Mouse (Mus musculus) neural tube, embryonic 13.5 days (tissue): Measurements from ENCODE around the gene Tnni3k. TPM values are rescaled to one million over a fixed set of nuclear protein-coding genes. Genes with fewer than 3 reads are reported as not detected.
A peak's percentile ranks its signal among the peaks of the same experiment; 100 is the strongest.

Experiments used
- ATAC-seq: fragments of 200-750 bp; cut with Nextera tagmentation; 2 replicates; pipeline ENCODE4 v1.8.0; 2017; ENCODE audit warnings: low read depth, mild to moderate bottlenecking, moderate TSS enrichment, moderate library complexity
- H3K27ac ChIP-seq: fragments of 300-500 bp; sonication (generic); replicated peaks from 2 replicates; pipeline ENCODE4 v1.5.1; 2015; ENCODE audit warnings: moderate library complexity, mild to moderate bottlenecking, inconsistent platforms
- H3K27me3 ChIP-seq: fragments of 300-500 bp; sonication (generic); 2 replicates; pipeline ENCODE4 v1.6.1; 2015; ENCODE audit warnings: mild to moderate bottlenecking, inconsistent platforms
- H3K36me3 ChIP-seq: fragments of 300-500 bp; sonication (generic); 2 replicates; pipeline ENCODE4 v1.6.1; 2015; ENCODE audit warnings: mild to moderate bottlenecking, inconsistent platforms
- H3K4me1 ChIP-seq: fragments of 300-500 bp; sonication (generic); replicated peaks from 2 replicates; pipeline ENCODE4 v1.6.1; 2015; ENCODE audit warnings: inconsistent platforms
- H3K4me2 ChIP-seq: fragments of 300-500 bp; sonication (generic); 2 replicates; pipeline ENCODE4 v1.6.1; 2015; ENCODE audit warnings: inconsistent platforms, mild to moderate bottlenecking, moderate library complexity
- H3K4me3 ChIP-seq: fragments of 300-500 bp; sonication (generic); 2 replicates; pipeline ENCODE4 v1.5.1; 2015; ENCODE audit warnings: mild to moderate bottlenecking, inconsistent platforms
- H3K9ac ChIP-seq: fragments of 300-500 bp; sonication (generic); 2 replicates; pipeline ENCODE4 v1.6.1; 2015; ENCODE audit warnings: moderate library complexity, mild to moderate bottlenecking, inconsistent platforms
- H3K9me3 ChIP-seq: fragments of 300-500 bp; sonication (generic); 2 replicates; pipeline ENCODE4 v1.6.1; 2016; ENCODE audit warnings: inconsistent platforms
- WGBS: fragments of 180-500 bp; shearing (Covaris S2); methylation state at CpG from one replicate; pipeline ENCODE4 v1.1.7; 2015; 5-methylcytosine and 5-hydroxymethylcytosine counted together
- polyA plus RNA-seq: library from polyadenylated mRNA; unstranded; fragments of >200 nt; fragmentation: Nextera tagmentation; extraction: Ambion mirVana; gene quantifications from 2 replicates; pipeline ENCODE4 v1.2.1, GENCODE M21; 2015

Gene Tnni3k
- polyA plus RNA-seq, 1 experiment from 2014 or later, result not detected

DNA sequence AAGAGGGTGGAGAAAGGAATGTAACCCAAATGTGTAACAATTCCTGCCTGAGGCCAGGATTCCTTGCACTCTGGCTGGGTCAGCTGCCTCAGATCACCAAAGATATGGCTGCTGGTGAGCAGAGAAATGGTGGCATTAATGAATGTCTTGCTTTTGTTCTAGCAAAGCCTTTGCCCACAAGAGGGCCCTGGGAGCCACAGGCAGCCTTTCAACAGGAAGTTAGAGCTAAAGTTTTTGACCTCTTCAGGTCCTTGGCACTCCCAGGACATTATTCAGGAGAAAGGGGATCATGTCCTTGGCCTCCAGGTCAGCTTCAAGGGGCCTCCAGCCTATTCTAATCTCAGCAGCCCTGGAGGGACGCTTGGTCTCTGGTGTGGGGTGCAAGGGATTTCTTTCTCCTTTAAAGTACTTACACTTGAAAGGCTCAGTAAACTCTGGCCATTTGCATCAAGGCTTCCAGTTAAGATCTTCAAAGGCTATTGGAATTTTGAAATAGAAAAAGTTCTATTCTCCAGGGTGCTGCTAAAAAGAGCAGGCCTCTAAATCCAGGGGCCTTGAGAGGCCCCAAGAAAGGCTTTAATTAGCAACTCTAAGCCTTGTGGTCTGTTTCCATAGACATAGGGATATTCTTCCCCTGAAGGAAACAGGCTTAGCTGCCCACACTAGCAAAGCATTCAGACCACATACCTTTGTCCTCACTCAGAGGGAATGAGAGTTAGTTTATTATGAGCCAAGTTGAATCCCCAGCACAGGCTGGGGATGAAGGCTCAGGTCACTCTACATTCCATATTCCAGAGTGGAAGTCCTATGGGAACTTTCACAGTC is 16.0 kb downstream of the Tnni3k start:
- Histone ChIP-seq H3K4me1 (no peaks in the 10 kb centered on the region), H3K27ac (no peak overlapping the region), H3K36me3 (no peaks in the 10 kb centered on the region), H3K27me3 (no peaks in the 10 kb centered on the region), H3K9me3 (no peaks in the 10 kb centered on the region), H3K9ac (no peak overlapping the region), H3K4me2 (no peak overlapping the region), H3K4me3 (no peak overlapping the region)
- no peak for ATAC-seq
- WGBS, result 23% methylated on average over 1 of the region's 1 CpGs

DNA sequence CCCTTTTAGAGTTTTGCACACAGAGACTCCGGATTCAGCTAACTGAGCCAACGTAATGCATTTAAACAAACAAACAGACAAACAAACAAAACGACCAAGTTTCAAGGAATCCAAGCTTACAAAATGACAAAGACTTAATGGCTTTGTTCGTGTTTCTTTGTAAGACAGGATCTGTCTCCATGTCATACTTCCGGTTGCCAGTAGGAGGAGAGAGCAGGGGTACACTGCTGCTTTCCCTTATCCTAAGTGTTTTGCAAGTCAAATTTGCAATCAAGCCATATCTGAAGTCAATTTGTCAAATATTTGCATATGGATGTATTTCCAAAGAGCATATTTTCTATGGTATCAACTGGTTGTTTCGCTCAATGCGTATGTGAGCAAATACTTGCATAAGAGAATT is 20.9 kb downstream of the Tnni3k start:
- Histone ChIP-seq H3K27ac (no peak overlapping the region), H3K27me3 (no peaks in the 10 kb centered on the region), H3K4me1 (no peaks in the 10 kb centered on the region), H3K9me3 (no peaks in the 10 kb centered on the region), H3K9ac (no peak overlapping the region), H3K4me3 (no peak overlapping the region), H3K4me2 (no peak overlapping the region), H3K36me3 (no peaks in the 10 kb centered on the region)
- WGBS, result 78% methylated on average over 7 of the region's 7 CpGs
- ATAC-seq, result no peak

DNA sequence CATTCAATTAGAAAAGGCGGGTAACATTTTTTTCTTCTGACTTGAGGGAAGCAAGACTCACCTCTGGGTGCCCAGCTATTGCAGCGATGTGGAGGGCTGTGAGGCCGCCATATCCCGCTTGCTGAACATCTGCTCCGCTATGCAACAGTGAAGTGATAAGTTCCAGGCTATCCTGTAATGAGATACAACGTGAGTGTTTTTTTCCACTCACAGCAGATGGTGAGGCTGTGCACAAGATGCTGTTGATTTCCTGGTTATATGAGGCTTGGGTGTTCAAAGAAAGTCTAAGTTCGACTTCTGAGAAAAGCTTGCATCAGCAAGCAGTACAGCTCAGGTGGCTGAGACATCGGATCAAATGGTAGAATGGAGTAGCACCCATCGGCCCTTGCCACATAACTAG is 25.0 kb downstream of the Tnni3k start:
- Histone ChIP-seq H3K27me3 (no peaks in the 10 kb centered on the region), H3K4me1 (no peaks in the 10 kb centered on the region), H3K9me3 (no peaks in the 10 kb centered on the region), H3K36me3 (no peaks in the 10 kb centered on the region), H3K4me3 (no peak overlapping the region), H3K9ac (no peak overlapping the region), H3K4me2 (no peak overlapping the region), H3K27ac (no peak overlapping the region)
- 91% methylated on average over 9 of the region's 9 CpGs for WGBS
- ATAC-seq, result no peak

DNA sequence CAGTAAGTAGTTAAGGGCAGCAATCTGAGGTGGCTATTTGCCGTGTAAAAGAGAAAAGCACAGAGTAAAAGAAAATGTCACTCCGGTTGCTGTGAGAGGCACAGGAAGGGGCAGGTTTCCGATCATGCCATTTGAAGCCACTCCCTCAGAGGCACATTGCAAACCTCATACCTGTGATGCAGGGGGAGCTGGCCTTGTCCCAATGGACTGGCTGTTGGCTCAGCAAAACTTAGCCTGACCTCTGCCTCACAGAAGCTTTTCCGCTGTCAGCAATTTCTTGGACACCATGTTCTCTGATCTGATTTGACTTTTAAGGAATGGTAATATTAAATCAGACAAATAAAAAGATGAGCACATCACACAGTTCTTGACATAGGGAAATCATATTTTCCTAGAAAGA is 52.4 kb downstream of the Tnni3k start:
- no peak for ATAC-seq
- H3K4me1 ChIP-seq, result no peaks in the 10 kb centered on the region
- H3K4me2 ChIP-seq, result no peak overlapping the region
- no peaks in the 10 kb centered on the region for H3K9me3 ChIP-seq
- no peak overlapping the region for H3K9ac ChIP-seq
- H3K4me3 ChIP-seq, result no peak overlapping the region
- H3K27ac ChIP-seq, result no peak overlapping the region
- H3K36me3 ChIP-seq, result no peaks in the 10 kb centered on the region
- H3K27me3 ChIP-seq, result no peaks in the 10 kb centered on the region
- WGBS, result 53% methylated on average over 4 of the region's 4 CpGs

DNA sequence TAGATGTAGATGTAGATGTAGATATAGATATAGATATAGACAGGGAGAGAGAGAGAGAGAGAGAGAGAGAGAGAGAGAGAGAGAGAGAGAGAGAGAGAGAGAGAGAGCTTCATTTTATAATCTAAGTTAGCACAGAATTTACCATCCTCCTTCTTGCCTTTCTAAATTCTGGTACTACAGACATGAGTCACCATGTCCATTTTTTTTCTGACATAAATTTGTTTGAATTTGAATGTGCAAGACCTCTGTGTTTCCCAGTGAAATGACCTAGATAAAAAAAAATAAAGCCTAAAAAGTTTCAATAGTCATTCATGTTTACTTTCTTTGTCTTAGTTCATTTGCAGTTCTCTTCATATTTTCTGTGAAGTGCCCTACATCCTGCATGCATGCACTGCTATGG is 54.2 kb downstream of the Tnni3k start:
- Histone ChIP-seq H3K27ac (no peak overlapping the region), H3K36me3 (no peaks in the 10 kb centered on the region), H3K4me3 (no peak overlapping the region), H3K4me2 (no peak overlapping the region), H3K4me1 (no peaks in the 10 kb centered on the region), H3K9ac (no peak overlapping the region), H3K9me3 (no peaks in the 10 kb centered on the region), H3K27me3 (no peaks in the 10 kb centered on the region)
- no peak for ATAC-seq

DNA sequence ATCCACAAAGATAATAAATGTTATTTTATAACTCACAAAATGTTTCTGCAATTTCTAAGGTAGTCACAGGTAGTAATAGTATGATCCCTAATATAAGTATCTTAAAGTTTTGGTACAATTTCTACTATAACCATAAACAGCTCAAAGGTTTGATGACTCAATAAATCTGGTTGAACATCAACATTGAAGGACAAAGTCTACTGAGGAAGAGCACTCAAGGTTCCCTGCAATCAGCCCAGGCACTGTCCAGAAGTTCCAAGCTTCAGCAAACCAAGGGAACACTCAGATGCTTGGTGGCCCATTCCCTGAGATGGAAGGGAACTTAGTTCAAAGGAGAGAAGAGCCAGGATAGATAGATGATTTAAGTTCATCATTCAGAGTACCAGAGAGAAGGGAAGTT is 62.5 kb downstream of the Tnni3k start:
- no peak overlapping the region for H3K4me2 ChIP-seq
- H3K4me1 ChIP-seq, result no peaks in the 10 kb centered on the region
- H3K27me3 ChIP-seq, result no peaks in the 10 kb centered on the region
- no peak overlapping the region for H3K4me3 ChIP-seq
- H3K36me3 ChIP-seq, result no peaks in the 10 kb centered on the region
- ATAC-seq, result no peak
- H3K27ac ChIP-seq, result no peak overlapping the region
- H3K9ac ChIP-seq, result no peak overlapping the region
- no peaks in the 10 kb centered on the region for H3K9me3 ChIP-seq

DNA sequence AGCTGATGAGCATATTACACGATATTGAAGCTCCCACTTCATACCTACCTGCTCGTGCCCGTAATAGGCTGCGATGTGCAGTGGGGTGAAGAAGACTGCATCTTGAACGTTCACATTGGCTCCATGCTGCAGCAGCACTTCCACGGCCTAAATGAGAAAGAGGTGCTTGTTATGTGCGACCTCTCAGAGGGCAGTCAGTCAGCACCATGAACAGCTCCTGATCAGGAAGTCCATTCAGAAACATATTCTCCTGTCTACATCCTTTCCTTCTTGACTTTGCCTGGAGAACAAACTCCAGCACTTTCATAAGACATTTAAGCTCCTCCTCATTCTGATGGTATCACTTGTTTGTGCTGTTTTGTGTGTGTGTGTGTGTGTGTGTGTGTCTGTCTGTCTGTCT is 76.1 kb downstream of the Tnni3k start:
- H3K36me3 ChIP-seq, result no peaks in the 10 kb centered on the region
- H3K9me3 ChIP-seq, result no peaks in the 10 kb centered on the region
- H3K9ac ChIP-seq, result no peak overlapping the region
- no peak overlapping the region for H3K4me2 ChIP-seq
- ATAC-seq, result no peak
- no peak overlapping the region for H3K4me3 ChIP-seq
- no peaks in the 10 kb centered on the region for H3K4me1 ChIP-seq
- no peak overlapping the region for H3K27ac ChIP-seq
- 82% methylated on average over 7 of the region's 7 CpGs for WGBS
- no peaks in the 10 kb centered on the region for H3K27me3 ChIP-seq

DNA sequence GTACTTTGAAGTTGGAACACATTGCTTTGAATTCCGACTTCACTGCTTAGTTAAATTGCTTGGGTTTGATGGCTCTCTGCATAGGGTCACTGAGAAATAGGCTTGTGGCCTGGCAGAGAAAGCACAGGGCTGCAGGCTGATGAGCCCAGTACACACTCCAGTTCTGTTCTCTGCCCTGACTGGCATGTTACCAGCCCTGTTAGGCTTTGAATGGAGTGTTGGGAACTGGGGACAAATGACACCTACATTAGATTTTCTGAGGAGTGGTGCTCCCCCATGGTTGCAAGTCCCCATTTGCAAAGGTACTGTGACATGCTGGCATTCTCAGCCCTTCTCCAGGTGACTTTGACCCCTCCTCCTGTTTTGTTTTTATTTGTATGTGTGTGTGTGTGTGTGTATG is 83.6 kb downstream of the Tnni3k start:
- H3K4me2 ChIP-seq, result no peak overlapping the region
- no peak overlapping the region for H3K9ac ChIP-seq
- H3K4me1 ChIP-seq, result no peaks in the 10 kb centered on the region
- no peaks in the 10 kb centered on the region for H3K27me3 ChIP-seq
- no peaks in the 10 kb centered on the region for H3K9me3 ChIP-seq
- no peak overlapping the region for H3K27ac ChIP-seq
- no peak overlapping the region for H3K4me3 ChIP-seq
- 79% methylated on average over 1 of the region's 1 CpGs for WGBS
- ATAC-seq, result no peak
- H3K36me3 ChIP-seq, result no peaks in the 10 kb centered on the region

DNA sequence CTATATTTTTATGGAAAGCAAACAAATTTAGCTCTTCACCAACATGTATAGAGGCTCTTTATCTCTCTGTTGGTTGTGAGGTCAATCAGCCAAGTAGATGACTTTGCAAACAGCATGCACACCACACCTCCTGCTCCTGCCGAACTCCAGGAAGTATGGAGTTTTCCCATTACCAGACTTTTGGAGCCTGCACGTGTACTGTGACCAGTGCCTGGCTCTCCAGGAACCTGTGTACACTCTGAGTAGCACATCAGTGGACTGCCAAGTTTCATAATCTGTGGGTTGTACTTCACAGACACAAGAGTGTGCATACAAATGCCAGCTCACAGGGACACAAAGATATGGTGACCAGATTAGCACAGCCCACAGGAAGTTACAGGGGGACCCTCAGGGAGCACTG is 84.2 kb downstream of the Tnni3k start:
- H3K9ac ChIP-seq, result no peak overlapping the region
- 80% methylated on average over 2 of the region's 2 CpGs for WGBS
- no peak overlapping the region for H3K4me2 ChIP-seq
- no peak overlapping the region for H3K27ac ChIP-seq
- no peaks in the 10 kb centered on the region for H3K27me3 ChIP-seq
- no peaks in the 10 kb centered on the region for H3K4me1 ChIP-seq
- H3K9me3 ChIP-seq, result no peaks in the 10 kb centered on the region
- no peak for ATAC-seq
- no peaks in the 10 kb centered on the region for H3K36me3 ChIP-seq
- H3K4me3 ChIP-seq, result no peak overlapping the region

DNA sequence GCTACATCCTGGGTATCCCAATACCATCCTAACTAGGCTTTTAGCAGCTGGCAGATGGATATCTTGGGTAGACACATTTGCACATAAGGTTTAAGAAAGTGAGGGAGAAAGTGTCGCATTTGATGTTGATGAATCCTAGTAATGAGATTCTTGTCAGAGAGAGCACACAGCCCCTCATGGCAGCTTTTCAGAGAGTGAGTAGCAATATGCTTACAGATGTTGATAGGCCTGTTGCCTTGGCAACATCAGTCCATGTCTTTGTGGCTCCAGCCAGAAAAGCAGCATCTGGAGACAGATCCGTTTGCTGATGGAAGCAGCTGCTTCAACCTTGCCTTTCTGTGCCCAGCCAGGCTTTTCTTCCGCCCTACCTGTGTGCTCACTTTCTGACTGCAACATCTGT is 93.9 kb downstream of the Tnni3k start:
- Histone ChIP-seq H3K36me3 (no peaks in the 10 kb centered on the region), H3K4me3 (no peak overlapping the region), H3K9ac (no peak overlapping the region), H3K27me3 (no peaks in the 10 kb centered on the region), H3K4me1 (no peaks in the 10 kb centered on the region), H3K4me2 (no peak overlapping the region), H3K9me3 (no peaks in the 10 kb centered on the region), H3K27ac (no peak overlapping the region)
- 66% methylated on average over 3 of the region's 3 CpGs for WGBS
- ATAC-seq, result peak; percentile 69; the same call in 1 of the 2 replicates

DNA sequence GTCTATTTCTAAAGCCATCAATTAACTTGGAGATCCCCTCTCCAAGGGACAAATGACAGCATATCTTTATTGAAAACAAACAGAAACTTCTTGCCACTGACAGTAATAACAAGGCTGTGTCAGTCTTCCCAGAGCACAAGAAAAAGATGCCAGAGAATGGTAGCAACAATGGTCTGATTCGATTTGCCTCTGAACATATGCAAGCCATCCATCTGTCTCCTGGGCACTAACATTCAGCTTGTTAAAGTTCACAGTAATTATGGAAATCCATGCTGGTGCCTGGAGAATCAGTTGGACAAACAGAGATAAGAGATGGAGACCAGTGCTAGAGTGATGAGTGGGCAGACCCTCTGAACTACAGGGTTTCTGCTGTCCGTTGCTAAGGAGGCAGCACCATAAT is 102.1 kb downstream of the Tnni3k start:
- 58% methylated on average over 2 of the region's 2 CpGs for WGBS
- no peak for ATAC-seq
- H3K4me3 ChIP-seq, result no peak overlapping the region
- H3K27me3 ChIP-seq, result no peaks in the 10 kb centered on the region
- no peaks in the 10 kb centered on the region for H3K4me1 ChIP-seq
- H3K9me3 ChIP-seq, result no peaks in the 10 kb centered on the region
- H3K9ac ChIP-seq, result no peak overlapping the region
- H3K4me2 ChIP-seq, result no peak overlapping the region
- H3K27ac ChIP-seq, result no peak overlapping the region
- no peaks in the 10 kb centered on the region for H3K36me3 ChIP-seq

DNA sequence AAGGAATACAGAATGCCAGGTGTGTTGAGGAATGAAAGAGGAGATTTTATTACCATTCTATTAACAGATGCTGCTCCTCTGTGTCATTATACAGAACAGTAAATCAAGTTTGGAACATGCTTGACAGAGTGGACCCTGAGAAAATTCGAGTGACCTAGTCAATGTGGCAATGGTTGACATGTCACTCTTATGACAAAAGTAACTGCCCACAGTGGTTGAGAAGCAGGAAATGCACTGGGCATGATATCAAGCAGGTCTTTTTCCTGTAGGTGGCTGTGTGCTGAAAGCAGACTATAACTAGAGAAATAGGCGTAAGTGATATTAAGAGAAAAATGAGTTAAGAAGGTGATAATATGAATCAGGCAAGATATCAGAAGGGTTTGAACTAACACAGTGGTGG is 105.7 kb downstream of the Tnni3k start:
- H3K4me3 ChIP-seq, result no peak overlapping the region
- no peaks in the 10 kb centered on the region for H3K36me3 ChIP-seq
- H3K4me1 ChIP-seq, result no peaks in the 10 kb centered on the region
- no peak overlapping the region for H3K4me2 ChIP-seq
- ATAC-seq, result no peak
- no peaks in the 10 kb centered on the region for H3K27me3 ChIP-seq
- WGBS, result 77% methylated on average over 2 of the region's 2 CpGs
- no peaks in the 10 kb centered on the region for H3K9me3 ChIP-seq
- no peak overlapping the region for H3K27ac ChIP-seq
- H3K9ac ChIP-seq, result no peak overlapping the region

DNA sequence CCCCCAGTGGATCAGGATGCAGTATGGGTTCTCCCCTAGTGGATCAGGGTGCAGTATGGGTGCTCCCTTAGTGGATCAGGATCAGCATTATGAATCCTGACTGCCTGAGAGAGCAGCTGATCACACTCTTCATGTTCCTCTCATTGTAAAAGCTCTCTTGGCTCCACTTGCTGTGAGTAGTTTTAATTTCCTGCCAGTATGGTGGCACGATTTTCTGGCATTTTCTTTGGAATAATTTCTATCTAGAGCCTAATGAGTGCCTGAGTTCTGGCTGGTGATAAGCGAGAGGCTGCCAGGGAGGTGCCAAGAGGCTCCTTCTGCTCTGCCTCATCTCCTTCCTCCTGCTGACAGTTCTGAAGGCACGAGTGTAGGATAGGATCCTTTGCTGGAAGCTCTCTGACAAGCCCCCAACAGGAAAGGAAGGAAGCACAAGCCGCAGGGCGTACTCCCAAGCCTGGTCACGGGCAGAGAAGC is 109.5 kb downstream of the Tnni3k start:
- Histone ChIP-seq H3K27me3 (no peaks in the 10 kb centered on the region), H3K4me3 (no peak overlapping the region), H3K4me1 (no peaks in the 10 kb centered on the region), H3K9me3 (no peaks in the 10 kb centered on the region), H3K4me2 (no peak overlapping the region), H3K27ac (no peak overlapping the region), H3K36me3 (no peaks in the 10 kb centered on the region), H3K9ac (no peak overlapping the region)
- WGBS, result 78% methylated on average over 6 of the region's 6 CpGs
- ATAC-seq, result no peak
